Mouse (Mus musculus) thymus, postnatal 25 days (tissue): ENCODE measurements around the gene Vmn2r4.
"Not testable (repeated sequence)": the region's sequence is repeated elsewhere in the genome, so short reads cannot be mapped to it uniquely, and the experiment has no call there.

Source experiments
- DNase-seq: peaks from one replicate; pipeline ENCODE4 v3.0.0; 2022

The Vmn2r4 gene

GRCm38 (mm10) chr3:64415268-64415667 is at the start of gene Vmn2r4:
Gene Vmn2r4, minus strand, starts transcription at chr3:64415368.
- not testable (repeated sequence) for DNase-seq

- not testable (repeated sequence) for DNase-seq
These were observed 19.1 kb upstream of the Vmn2r4 start for GRCm38 (mm10) chr3:64434261-64434660.

- DNase-seq = not testable (repeated sequence)
These were observed 13.1 kb upstream of the Vmn2r4 start for GRCm38 (mm10) chr3:64428117-64428798.

- DNase-seq = not testable (repeated sequence)
These were observed 7.0 kb upstream of the Vmn2r4 start for GRCm38 (mm10) chr3:64422141-64422540.

GRCm38 (mm10) chr3:64417477-64417876 is 2.3 kb upstream of the Vmn2r4 start:
- DNase-seq = not testable (repeated sequence)

GRCm38 (mm10) chr3:64414253-64414652 is 915 bp downstream of the Vmn2r4 start:
- DNase-seq = not testable (repeated sequence)

- DNase-seq = no peak
These were observed 55.7 kb downstream of the Vmn2r4 start for GRCm38 (mm10) chr3:64359286-64360035.
